Mouse (Mus musculus) CH12.LX (cell line): ENCODE results near the gene Ubxn7.
"Not testable (repeated sequence)": the region's sequence is repeated elsewhere in the genome, so short reads cannot be mapped to it uniquely, and the experiment has no call there.

ENCODE experiments used
- BHLHE40 ChIP-seq: IDR thresholded peaks from 2 replicates; pipeline ENCODE4 v1.6.1; 2011; ENCODE audit warnings: mild to moderate bottlenecking, low read depth, low read length, improper control_type of control experiment
- CTCF ChIP-seq, 2 experiments: IDR thresholded peaks in 1 of 2; conservative IDR thresholded peaks in 1 of 2; 2 replicates each; pipeline ENCODE4 v1.5.1; 2011 to 2012; ENCODE audit warnings: low read depth in 2 of 2, low read length in 2 of 2, improper control_type of control experiment in 1 of 2, inconsistent platforms in 1 of 2, mild to moderate bottlenecking in 1 of 2, moderate library complexity in 1 of 2
- JUND ChIP-seq: conservative IDR thresholded peaks from 2 replicates; pipeline ENCODE4 v1.6.1; 2011; ENCODE audit warnings: low read depth, low read length, improper control_type of control experiment
- POLR2A ChIP-seq: IDR thresholded peaks from 2 replicates; pipeline ENCODE4 v1.6.1; 2011; ENCODE audit warnings: low read depth, mild to moderate bottlenecking, improper control_type of control experiment, low read length
- USF1 ChIP-seq: IDR thresholded peaks from 2 replicates; pipeline ENCODE4 v1.6.1; 2014; ENCODE audit warnings: low read depth, mild to moderate bottlenecking, inconsistent platforms, low read length, improper control_type of control experiment
- ZC3H11A ChIP-seq: IDR thresholded peaks from 2 replicates; pipeline ENCODE4 v1.6.1; 2012; ENCODE audit warnings: low read depth, mild to moderate bottlenecking, inconsistent platforms, low read length, improper control_type of control experiment

DNA sequence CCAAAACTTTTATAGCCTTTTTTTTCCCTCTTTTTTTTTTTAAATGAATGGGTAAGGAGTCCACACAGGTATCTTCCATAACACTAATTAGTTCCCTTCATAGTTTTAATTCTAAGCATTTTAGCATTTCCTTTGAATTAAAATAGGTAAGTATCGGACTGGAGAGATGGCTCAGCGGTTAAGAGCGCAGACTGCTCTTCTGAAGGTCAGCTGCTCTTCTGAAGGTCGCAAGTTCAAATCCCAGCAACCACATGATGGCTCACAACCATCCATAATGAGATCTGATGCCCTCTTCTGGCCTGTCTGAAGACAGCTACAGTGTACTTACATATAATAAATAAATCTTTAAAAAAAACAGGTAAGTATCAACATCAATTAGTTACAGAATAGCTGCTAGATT is 32.4 kb upstream of the Ubxn7 start:
- not testable (repeated sequence) for TF ChIP-seq CTCF (conservative IDR thresholded peaks at IDR 0.05 in 1 of 2, IDR thresholded peaks at IDR 0.05 in 1 of 2; ENCODE audit: low read depth in 2 of 2, low read length in 2 of 2); POLR2A; BHLHE40; USF1; JUND; ZC3H11A
